Mouse (Mus musculus): ENCODE measurements around the gene Fam78b.

- TF ChIP-seq CTCF (IDR thresholded peaks at IDR 0.05; ENCODE audit: borderline replicate concordance, control insufficient read depth, extremely low read depth, insufficient read depth, low read length, poor library complexity), result no peak
- TF ChIP-seq POLR2A (IDR thresholded peaks at IDR 0.05; ENCODE audit: control insufficient read depth, extremely low read depth, insufficient read depth, low read length, poor library complexity), result no peak
These were observed 27.5 kb upstream of the Fam78b start for GRCm38 (mm10) chr1:166973731-166974130.
